Mouse (Mus musculus): ENCODE results near the gene Rbpms2.
"Not testable (repeated sequence)": the region's sequence is repeated elsewhere in the genome, so short reads cannot be mapped to it uniquely, and the experiment has no call there.

Gene Rbpms2

DNA sequence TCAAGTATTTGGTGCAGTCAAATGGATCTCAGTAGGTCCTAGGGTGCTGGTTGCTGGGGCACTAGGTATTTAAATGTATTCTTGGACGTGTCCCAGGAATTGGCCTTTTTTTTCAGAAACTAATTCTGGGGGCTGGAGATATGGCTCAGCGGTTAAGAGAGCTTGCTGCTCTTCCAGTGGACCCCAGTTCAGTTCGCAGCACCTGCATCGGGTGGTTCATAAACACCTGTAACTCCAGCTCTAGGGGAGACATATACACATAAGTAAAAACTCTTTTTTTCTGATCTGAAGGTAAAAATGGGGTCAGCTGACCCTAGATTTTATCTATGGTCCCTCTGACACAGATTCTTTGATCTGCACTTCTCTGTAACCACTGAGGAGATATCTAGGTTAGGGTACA, 8.3 kb upstream of the Rbpms2 start:
- DNase-seq (ENCODE audit: low spot score in 2 of 2), result no peak

DNA sequence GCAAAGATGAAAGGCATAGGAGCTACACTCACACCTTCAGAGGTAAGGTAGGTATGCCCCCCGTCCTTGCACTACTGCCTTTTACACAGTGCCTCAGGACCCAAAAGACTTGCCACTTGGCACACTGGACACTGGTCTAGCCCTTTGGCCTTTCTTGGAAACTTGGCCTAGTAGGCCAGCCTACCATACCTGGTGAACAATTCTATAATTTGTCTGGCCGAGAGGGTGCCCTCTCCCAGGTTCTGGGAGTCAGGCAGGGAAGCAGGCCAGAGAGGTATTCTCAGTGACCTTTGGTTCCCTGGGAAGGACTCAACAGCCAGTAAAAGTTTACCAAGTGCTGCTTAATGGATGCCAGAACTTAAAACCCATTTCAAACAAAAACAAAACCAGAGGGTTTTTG, 7.8 kb upstream of the Rbpms2 start:
- no peak for DNase-seq (ENCODE audit: low spot score in 2 of 2)

DNA sequence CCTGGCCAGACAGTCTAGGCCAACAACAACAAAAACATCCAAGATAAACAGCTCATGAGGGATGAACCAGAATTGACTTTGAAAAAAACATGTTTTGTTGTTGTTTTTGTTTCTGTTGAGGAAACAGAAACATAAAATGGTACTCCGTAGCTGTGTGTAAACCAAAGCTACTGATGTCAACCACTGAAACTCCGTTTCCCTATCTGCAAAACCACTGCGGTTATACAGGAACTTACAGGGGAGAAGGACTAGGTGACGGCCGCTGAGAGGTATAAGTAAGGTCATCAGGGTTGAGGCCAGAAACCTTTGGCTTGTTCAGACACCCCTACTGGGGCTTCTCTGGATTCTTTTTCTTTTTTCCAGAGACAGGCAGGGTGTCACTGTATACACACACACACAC, 6.6 kb upstream of the Rbpms2 start:
- no peak for DNase-seq (ENCODE audit: low spot score in 2 of 2)

DNA sequence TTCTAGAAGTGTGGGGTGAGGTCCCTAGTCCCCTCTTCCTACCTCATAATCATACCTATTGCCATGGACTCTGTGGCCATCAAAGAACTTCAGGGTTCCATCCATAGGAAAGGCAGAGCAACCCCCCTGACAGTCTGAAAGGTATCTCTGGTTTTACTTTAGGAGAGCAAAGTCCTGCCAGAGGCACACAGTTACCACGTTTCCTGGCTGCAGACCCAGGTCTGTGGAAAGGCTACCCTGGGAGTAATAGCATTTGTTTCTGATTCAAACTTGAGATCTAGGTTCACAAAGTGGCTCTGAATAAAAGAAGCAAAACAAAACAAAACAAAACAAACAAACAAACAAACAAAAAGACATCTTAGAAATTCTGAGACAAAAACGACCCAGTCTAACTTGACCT, 5.2 kb upstream of the Rbpms2 start:
- DNase-seq (ENCODE audit: low spot score in 2 of 2), result no peak

DNA sequence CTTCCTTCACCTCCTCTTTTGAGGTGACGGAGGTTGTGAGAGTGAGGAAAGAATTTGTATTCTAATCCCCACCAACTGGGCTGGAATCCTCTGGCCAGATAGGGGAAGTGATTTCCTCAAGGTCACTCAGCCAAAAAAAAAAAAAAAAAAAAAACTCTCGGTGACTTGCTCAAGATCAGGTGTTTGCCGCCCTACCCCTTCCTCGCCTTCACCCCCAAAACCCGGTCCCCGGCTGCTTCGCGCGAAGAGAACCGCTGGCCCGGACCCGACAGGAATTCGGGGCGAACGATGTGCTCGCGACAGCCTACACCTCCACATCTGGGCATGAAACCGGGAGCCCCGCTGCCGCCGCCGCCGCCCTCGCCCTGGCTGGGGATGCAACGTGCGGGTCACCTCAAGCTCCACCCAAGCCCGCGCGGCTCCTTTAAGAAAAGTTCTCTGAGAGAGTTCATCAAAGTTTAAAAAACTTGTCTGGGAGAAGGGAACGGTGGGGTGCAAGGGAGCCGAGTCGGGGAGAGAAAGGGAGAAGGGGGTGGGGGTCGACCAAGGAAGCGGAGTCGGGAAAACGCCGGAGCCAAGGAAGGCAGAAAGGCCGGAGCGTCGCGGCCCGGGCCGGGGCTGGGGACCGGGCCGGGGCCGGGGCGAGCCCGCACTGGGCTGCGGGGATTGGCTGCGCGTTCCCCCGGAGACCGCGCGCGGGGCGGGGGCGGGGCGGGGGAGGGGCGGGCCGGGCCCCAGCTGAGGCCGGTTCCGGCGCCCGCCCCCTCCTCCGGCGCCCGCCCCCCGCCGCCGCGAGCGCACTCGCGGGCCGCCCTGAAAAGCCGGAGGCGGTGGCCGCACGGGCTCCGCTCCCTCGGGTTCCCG, 551 bp downstream of the Rbpms2 start:
- DNase-seq (ENCODE audit: low spot score in 2 of 2), result no peak

DNA sequence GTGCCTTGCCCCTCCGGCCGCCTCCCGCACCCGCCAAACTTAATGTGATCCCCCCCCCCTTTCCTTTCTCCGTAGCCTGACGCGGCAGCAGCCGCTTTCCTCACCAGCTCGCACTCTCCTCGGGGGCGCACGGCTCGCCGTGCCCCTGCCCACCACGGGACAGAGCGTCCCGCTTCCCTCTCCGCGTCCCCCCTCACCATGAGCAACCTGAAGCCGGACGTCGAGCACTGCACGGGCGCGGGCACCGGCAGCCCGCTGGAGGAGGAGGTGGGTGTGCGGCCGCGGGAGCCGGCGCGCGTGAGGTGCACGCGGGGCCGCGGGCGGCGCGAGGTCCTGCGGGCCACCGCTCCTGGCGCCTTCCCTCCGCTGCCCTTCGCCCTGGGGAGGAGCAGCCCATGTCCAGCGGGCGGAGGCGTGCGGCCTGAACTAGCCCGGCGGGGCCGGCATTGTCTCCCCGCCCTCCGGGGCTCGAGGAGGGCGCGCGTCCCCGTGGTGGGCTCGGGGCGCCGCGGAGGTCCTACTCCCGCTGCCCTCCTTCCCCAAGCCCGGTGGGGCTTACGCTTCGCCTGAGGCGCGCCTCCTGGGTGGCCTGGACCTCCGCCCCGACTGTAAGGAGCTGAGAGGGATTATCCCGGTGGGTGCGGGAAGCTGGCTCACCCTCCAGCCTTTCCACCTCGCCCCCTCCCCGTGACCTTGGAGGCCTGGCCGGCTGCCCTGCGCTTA, 1.3 kb downstream of the Rbpms2 start:
- no peak for DNase-seq (ENCODE audit: low spot score in 2 of 2)

DNA sequence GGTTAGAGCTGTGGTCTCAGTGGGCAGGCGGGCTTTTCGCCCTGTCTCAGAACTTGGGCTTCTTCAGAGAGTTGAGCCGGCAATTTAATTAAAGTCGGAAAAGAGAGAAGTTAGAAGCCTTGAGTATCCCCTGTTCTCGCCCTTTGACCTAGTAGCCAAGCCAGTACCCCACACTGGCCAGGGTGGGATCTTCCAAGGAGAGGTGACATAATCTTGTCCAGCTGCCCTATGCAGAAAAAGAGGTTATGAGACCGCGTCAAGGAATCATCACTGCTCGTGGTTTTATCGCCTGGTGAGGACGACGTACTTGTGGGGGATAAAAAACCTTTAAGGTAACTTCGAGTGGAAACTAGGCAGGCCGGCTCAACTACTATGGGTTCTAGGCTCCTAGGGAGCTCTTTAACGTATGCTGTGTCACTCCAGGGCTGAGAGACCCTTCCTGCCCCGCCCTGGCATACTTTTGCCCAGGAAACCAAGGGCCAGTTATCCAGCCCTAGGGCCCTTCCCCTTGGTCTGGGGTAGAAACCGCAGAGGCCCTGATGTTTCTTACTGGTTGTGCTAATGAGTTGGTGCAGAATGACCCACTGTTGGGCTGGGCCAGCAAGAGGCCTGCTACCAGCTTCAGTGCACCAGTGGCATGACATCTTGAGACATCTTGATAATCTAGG, 2.0 kb downstream of the Rbpms2 start:
- DNase-seq (ENCODE audit: low spot score in 2 of 2), result no peak

DNA sequence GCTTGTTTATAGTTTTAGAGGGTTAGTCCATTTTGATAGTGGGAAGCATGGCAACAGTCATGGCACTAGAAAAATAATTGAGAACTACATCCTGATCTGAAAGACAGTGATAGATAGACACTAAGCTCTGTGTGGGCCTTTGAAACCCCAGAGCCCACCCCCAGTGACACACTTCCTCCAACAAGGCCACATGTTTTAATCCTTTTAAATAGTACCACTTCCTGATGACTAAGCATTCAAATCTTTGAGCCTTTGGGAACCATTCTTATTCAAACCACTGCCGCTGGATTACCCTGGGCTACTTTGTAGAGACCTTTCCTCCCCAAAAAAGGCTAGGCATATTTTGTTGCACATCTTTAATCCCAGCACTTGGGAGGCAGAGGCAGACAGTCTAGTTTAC, 6.3 kb downstream of the Rbpms2 start:
- no peak for DNase-seq (ENCODE audit: low spot score in 2 of 2)

DNA sequence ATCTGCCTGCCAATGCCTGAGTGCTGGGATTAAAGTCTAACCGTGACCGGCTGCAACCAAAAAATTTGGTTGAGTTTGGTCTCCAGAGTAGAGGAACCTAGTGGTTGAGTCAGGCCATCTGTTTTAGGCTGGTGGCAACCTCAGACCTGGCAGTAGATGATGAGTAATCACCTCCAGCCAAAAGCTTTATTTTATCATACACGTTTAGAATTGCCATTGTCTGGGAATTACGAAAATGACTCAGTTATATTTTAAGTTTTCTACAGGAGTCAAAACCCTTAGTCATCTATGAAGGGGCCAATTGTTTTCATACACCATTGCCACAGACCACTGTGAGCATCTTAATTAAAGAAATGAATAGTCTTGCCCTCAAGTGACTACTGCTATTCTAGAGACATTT, 7.5 kb downstream of the Rbpms2 start:
- DNase-seq (ENCODE audit: low spot score in 2 of 2), result no peak

DNA sequence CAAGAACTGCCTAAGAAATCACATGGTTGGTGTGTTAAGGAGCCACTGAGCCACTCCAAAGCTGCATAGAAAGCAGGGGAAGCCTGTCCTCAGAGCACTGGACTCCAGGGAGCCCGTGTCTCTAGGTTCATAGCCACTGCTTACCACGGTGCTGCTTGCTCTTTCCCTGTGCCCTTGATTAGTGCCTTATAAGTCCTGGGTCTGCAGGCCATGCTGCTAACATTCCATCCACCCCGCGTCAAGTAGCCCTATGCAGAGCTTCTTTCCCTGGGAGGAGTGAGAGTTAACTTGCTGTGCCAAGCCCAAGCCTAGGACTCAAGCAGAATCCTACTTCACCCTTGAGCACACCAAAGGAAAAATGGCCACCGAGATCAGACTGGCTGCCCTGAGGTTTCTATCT, 9.6 kb downstream of the Rbpms2 start:
- DNase-seq (ENCODE audit: low spot score in 2 of 2), result no peak

DNA sequence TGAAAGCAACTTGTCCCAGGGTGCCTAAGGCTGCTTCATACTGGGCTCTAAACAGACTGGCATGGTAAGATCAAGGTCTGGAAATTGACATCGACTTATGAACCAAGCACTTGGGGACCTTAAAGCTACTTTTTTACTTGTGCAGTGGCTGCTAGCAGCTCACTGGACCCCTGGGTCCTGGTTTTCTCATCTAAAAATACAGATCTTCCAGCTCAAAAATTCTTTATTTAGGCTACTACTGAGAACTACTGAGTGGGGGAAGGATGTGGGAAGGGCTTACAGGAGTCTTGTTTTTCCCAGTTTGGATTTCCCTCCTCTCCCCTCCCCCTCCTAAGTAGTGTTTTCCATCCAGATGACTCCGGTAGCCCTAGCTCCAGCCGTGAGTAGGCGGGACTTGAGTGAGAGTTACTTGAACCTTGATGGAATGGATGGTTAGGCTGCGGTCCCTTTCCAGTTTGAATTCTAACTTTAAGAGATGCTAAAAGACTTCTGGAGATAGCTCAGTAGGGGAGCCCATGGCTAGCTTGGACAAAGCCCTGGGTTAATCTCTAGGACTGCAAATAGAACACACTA, 11.5 kb downstream of the Rbpms2 start:
- DNase-seq (ENCODE audit: low spot score in 2 of 2), result no peak

DNA sequence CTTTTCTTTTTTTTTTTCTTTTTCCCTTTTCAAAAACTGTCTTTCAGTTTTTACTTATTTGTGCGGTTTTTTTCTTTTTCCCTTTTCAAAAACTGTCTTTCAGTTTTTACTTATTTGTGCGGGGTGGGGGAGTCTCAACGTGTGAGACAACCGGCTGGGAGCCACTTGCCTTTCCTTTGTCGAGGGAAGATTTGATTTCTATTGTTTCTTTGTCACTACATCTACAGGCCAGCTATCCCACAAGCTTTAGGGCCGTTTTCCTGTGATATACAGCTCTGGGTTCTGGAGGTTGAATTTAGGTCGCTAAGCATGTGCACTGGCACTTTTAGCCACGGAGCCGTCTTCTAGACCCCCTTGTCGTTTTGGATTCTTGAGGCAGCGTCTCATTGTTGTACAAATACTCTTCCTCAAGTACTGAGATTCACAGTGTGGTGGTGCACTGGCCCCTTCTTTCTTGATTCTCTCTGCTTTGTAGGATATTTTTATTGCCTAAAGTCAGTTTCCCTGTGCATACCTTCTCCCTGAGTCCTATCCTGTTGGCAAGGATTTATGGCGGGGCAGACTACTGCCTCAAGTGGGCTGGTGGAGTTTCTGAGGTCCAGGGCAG, 12.1 kb downstream of the Rbpms2 start:
- DNase-seq (ENCODE audit: low spot score in 2 of 2), result no peak

DNA sequence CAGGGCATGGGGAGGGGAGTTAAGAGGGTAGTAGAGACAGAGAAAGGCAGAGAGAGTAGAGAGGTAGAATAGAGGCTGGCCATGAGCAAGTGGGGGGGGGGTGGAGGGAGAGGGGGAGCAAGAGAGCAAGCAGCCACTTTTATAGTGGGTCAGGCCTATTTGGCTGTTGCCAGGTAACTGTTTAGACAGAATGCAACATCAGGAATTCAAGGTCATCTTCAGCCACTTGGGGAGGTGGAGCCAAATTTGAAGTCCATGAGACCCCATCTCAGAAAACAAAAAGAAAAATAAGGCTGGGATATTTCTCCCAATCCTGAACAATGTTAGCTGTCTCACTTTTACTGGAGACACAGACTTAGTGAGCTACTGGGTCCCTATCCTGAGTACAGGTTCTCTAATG, 13.1 kb downstream of the Rbpms2 start:
- DNase-seq (ENCODE audit: low spot score in 2 of 2), result no peak

DNA sequence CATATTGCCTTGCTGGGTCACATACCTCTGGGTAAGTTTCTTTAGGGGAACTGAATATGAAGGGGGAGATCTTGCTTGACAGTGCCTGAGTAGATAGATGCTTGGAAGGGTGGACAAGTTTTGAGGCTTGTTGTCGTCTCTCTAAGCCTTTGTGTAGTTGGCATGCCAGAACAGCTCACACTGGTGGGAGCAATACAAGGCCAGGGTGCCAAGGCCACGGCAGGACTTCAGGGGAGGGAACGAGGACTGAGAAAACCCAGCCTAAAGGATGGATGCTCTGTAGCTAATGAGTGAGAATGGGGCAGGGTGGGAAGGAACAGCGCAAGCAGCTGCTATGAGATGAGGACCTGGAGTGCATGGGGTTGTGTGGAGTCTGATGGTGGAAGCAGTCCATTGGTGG, 15.5 kb downstream of the Rbpms2 start:
- DNase-seq (ENCODE audit: low spot score in 2 of 2), result no peak

DNA sequence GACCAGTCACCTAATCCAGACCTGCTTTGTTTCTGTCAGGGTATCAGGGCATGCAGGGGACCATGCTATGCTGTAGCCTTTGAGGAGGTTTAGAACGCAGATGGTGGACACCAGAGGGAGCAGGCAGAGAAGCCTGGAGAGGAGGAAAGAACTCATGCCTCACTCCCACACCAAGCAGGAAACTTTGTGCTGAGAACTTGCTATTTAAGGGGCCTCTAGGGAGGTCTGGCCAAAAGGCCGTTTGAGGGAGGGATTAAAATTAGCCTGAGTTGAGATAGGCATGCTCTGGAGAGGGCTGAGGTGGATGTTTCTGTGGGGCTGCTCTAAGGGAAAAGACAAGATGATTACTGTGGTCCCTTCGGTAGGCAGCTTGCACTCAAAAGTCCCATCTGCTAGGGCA, 16.5 kb downstream of the Rbpms2 start:
- DNase-seq (ENCODE audit: low spot score in 2 of 2), result no peak

DNA sequence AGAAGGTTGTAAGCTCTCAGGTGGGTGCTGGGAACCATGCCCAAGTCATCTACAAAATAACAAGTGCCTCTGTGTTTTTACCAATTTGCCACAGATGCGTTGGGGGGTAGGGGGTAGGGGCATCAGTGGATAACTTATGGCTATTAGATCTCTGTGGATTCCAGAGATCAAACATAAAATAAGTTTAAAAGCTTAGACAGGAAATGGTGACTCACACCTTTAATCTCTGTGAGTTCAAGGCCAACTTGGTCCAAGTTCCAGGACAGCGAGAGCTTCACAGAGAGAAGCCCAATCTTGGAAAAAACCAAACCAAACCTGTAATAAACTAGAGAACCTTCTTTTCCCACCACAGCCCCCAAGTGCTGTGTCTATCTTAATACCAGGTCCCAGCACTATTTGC, 17.3 kb downstream of the Rbpms2 start:
- DNase-seq (ENCODE audit: low spot score in 2 of 2), result no peak

DNA sequence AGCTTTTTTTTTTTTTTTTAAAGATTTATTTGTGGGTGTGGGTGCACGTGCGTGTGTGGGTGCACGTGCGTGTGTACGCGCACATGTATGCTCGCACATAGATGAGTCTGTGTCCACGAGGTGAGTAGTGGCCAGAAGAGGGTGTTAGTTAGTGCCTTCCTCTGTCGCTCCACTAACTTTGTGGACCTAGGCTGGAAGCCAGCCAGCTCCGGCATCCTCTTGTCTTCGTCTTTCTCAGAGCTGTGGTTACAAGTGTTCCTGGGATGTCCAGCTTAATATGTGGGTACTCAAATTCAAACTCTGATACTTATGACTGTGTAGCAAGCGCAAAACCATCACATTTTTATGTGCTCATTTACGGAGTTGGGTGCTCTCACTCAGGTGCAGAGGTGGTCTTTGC, 19.3 kb downstream of the Rbpms2 start:
- no peak for DNase-seq (ENCODE audit: low spot score in 2 of 2)

DNA sequence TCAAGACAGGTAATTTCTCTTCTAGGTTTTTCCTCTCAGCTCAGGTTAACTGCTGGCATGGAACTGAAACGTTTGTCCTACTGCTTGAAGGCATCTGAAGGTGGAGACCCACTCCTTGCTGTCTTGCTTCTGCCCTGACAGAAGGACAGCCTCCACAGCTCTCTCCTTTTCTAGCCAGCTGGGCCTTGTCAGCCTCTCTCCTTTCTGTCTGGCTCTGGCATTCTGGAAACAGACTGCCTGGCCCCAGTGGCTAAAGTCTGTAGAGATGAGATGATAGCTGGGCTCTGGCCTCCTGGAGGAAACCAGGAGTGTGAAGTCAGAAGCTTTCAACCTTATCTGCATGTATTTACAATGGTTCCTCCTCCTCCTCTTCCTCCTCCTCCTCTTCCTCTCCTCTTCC, 20.5 kb downstream of the Rbpms2 start:
- no peak for DNase-seq (ENCODE audit: low spot score in 2 of 2)

DNA sequence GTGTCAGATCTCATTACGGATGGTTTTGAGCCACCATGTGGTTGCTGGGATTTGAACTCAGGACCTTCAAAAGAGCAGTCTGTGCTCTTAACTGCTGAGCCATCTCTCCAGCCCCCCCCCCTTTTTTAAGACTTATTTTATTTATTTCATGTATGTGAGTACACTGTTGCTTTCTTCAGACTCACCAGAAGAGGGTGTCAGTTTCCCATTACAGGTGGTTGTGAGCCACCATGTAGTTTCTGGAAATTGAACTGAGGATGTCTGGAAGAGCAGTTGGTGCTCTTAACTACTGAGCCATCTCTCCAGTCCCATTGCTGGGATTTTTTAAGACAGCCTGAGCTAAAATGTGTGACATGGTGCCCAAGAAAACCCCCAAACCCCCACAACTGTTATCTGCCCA, 22.5 kb downstream of the Rbpms2 start:
- not testable (repeated sequence) for DNase-seq (ENCODE audit: low spot score in 2 of 2)

DNA sequence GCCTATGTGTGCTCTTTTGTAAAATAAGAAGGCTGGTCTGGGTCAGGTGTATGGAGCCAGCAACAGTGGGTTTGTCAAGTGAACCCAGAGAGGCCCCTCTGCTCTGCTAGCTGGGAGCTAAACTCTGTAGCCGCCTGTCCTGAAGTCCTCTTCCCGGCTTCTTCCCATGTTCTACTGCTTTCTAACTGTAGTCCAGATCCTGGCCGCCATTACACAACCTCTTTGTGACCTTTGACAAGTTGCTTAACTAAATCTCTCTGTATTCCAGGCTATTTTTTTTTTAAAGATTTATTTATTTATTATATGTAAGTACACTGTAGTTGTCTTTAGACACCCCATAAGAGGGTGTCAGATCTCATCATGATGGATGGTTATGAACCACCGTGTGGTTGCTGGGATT, 24.3 kb downstream of the Rbpms2 start:
- DNase-seq (ENCODE audit: low spot score in 2 of 2), result no peak

DNA sequence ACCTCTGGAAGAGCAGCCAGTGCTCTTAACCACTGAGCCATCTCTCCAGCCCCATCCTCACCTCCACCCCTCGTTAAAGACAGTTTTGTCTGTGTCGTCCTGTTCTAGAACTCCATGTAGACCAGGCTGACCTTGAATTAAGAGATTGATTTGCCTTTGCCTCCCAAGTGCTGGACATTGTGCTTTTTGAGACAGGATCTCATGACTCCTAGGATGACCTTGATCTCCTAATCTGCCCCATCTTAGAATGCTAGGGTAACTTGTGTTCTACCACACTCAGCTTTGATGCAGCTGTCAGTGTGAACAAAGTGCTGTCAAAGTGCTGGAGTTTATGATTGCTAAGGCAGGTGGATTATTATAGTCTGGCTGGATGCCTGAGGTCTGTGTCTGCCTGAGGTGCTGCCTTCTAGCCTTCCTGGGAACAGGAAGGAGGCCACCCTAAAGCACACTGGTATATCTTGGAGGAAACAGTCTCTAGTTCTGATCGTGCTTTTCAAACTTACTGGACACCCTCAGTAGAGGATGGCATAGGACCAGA, 25.3 kb downstream of the Rbpms2 start:
- no peak for DNase-seq (ENCODE audit: low spot score in 2 of 2)

DNA sequence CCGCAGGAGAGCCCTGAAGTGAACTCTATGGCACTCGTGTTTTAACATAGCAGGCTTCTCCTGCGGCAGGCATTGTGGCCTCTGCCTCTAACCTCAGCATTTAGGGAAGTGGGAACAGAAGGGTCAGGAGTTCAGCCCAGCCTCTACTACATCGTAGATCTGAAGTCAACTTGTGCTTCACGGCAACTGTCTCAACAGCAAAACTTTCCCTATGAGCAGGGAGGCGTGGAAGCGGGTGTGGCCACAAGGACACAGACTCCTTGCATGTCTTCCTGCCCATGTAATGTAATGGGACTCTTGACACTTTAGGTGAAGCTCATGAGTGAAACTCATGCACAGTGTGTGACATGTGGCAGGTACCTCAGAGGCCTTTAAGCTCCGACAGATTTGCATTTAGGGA, 26.1 kb downstream of the Rbpms2 start:
- no peak for DNase-seq (ENCODE audit: low spot score in 2 of 2)
